Mouse (Mus musculus): ENCODE measurements at regions not wholly inside any gene's neighbourhood (a gene's known extent, or its start where the extent isn't known, plus 50 kb on each side); places are given as distances from the start of the nearest gene placed in this dataset.

- ATAC-seq (ENCODE audit: extremely low read depth, insufficient number of reproducible peaks, low FRiP score, poor library complexity, severe bottlenecking) = no peak
- no peak overlapping the region for H3K4me3 ChIP-seq (ENCODE audit: low read depth, low read length)
- H3K27me3 ChIP-seq (ENCODE audit: insufficient read depth, low read length) = peaks cover 57% of the 10 kb centered on the region
- peaks cover 8% of the 10 kb centered on the region for H3K4me1 ChIP-seq (ENCODE audit: insufficient read depth, low read depth, low read length)
- H3K36me3 ChIP-seq (replicated peaks) = no peaks in the 10 kb centered on the region
- no peak for DNase-seq (ENCODE audit: low spot score)
- H3K9me3 ChIP-seq (replicated peaks) = no peaks in the 10 kb centered on the region
- no peak for TF ChIP-seq POLR2AphosphoS5 (IDR thresholded peaks at IDR 0.05; ENCODE audit: insufficient replicate concordance, low read depth, low read length)
- TF ChIP-seq GATA2 (IDR thresholded peaks at IDR 0.05; ENCODE audit: borderline replicate concordance, low read depth, low read length) = no peak
- no peak for TF ChIP-seq CTCF (IDR thresholded peaks at IDR 0.05; ENCODE audit: low read depth, low read length)
- TF ChIP-seq GATA1 (IDR thresholded peaks at IDR 0.05; ENCODE audit: borderline replicate concordance, low read length) = no peak
- no peak for TF ChIP-seq TAL1 (conservative IDR thresholded peaks at IDR 0.05; ENCODE audit: low read depth, low read length)
Measured at GRCm38 (mm10) chr12:86818201-86818600, 66.4 kb downstream of the Irf2bpl start.

- no peaks in the 10 kb centered on the region for H3K9me3 ChIP-seq (replicated peaks)
- ATAC-seq (ENCODE audit: extremely low read depth, insufficient number of reproducible peaks, low FRiP score, poor library complexity, severe bottlenecking) = no peak
- TF ChIP-seq GATA2 (IDR thresholded peaks at IDR 0.05; ENCODE audit: borderline replicate concordance, low read depth, low read length) = no peak
- no peak for TF ChIP-seq CTCF (IDR thresholded peaks at IDR 0.05; ENCODE audit: low read depth, low read length)
- no peak for TF ChIP-seq TAL1 (conservative IDR thresholded peaks at IDR 0.05; ENCODE audit: low read depth, low read length)
- no peak for TF ChIP-seq POLR2AphosphoS5 (IDR thresholded peaks at IDR 0.05; ENCODE audit: insufficient replicate concordance, low read depth, low read length)
- no peak for TF ChIP-seq GATA1 (IDR thresholded peaks at IDR 0.05; ENCODE audit: borderline replicate concordance, low read length)
- H3K4me3 ChIP-seq (ENCODE audit: low read depth, low read length) = no peak overlapping the region
- DNase-seq (ENCODE audit: low spot score) = no peak
- no peaks in the 10 kb centered on the region for H3K36me3 ChIP-seq (replicated peaks)
- H3K4me1 ChIP-seq (ENCODE audit: insufficient read depth, low read depth, low read length) = peaks cover 6% of the 10 kb centered on the region
- peaks cover 62% of the 10 kb centered on the region for H3K27me3 ChIP-seq (ENCODE audit: insufficient read depth, low read length)
Measured at GRCm38 (mm10) chr12:86816702-86817610, 67.6 kb downstream of the Irf2bpl start.

GRCm38 (mm10) chr12:86816171-86816701 is 68.4 kb downstream of the Irf2bpl start:
- ATAC-seq (ENCODE audit: extremely low read depth, insufficient number of reproducible peaks, low FRiP score, poor library complexity, severe bottlenecking) = peak; percentile 70
- Histone ChIP-seq H3K27me3 (ENCODE audit: insufficient read depth, low read length) (peaks cover 63% of the 10 kb centered on the region), H3K9me3 (replicated peaks) (no peaks in the 10 kb centered on the region), H3K4me1 (ENCODE audit: insufficient read depth, low read depth, low read length) (peaks cover 5% of the 10 kb centered on the region), H3K36me3 (replicated peaks) (no peaks in the 10 kb centered on the region), H3K4me3 (ENCODE audit: low read depth, low read length) (no peak overlapping the region)
- no peak for DNase-seq (ENCODE audit: low spot score)
- TF ChIP-seq GATA2 (IDR thresholded peaks at IDR 0.05; ENCODE audit: borderline replicate concordance, low read depth, low read length) (no peak), POLR2AphosphoS5 (IDR thresholded peaks at IDR 0.05; ENCODE audit: insufficient replicate concordance, low read depth, low read length) (no peak), TAL1 (conservative IDR thresholded peaks at IDR 0.05; ENCODE audit: low read depth, low read length) (no peak), CTCF (IDR thresholded peaks at IDR 0.05; ENCODE audit: low read depth, low read length) (no peak), GATA1 (IDR thresholded peaks at IDR 0.05; ENCODE audit: borderline replicate concordance, low read length) (no peak)

GRCm38 (mm10) chr12:86814740-86815139 is 69.9 kb downstream of the Irf2bpl start:
- no peak overlapping the region for H3K4me3 ChIP-seq (ENCODE audit: low read depth, low read length)
- DNase-seq (ENCODE audit: low spot score) (no peak), ATAC-seq (ENCODE audit: extremely low read depth, insufficient number of reproducible peaks, low FRiP score, poor library complexity, severe bottlenecking) (no peak)
- H3K4me1 ChIP-seq (ENCODE audit: insufficient read depth, low read depth, low read length) = peaks cover 12% of the 10 kb centered on the region
- no peak for TF ChIP-seq GATA1 (IDR thresholded peaks at IDR 0.05; ENCODE audit: borderline replicate concordance, low read length)
- no peak for TF ChIP-seq POLR2AphosphoS5 (IDR thresholded peaks at IDR 0.05; ENCODE audit: insufficient replicate concordance, low read depth, low read length)
- TF ChIP-seq CTCF (IDR thresholded peaks at IDR 0.05; ENCODE audit: low read depth, low read length) = no peak
- TF ChIP-seq TAL1 (conservative IDR thresholded peaks at IDR 0.05; ENCODE audit: low read depth, low read length) = no peak
- TF ChIP-seq GATA2 (IDR thresholded peaks at IDR 0.05; ENCODE audit: borderline replicate concordance, low read depth, low read length) = no peak
- no peaks in the 10 kb centered on the region for H3K9me3 ChIP-seq (replicated peaks)
- H3K36me3 ChIP-seq (replicated peaks) = no peaks in the 10 kb centered on the region
- H3K27me3 ChIP-seq (ENCODE audit: insufficient read depth, low read length) = peaks cover 73% of the 10 kb centered on the region
